Mouse (Mus musculus) hindbrain, embryonic 13.5 days (tissue): ENCODE measurements at regions not wholly inside any gene's neighbourhood (a gene's known extent, or its start where the extent isn't known, plus 50 kb on each side); places are given as distances from the start of the nearest gene placed in this dataset.

Experiments
- ATAC-seq: fragments of 200-750 bp; cut with Nextera tagmentation; 2 replicates; pipeline ENCODE4 v1.8.0; 2017; ENCODE audit warnings: moderate TSS enrichment; ENCODE audit not compliant: low FRiP score
- H3K27ac ChIP-seq: fragments of 300-500 bp; sonication (generic); 2 replicates; pipeline ENCODE4 v1.5.1; 2015; ENCODE audit warnings: inconsistent platforms, mild to moderate bottlenecking, moderate library complexity
- H3K27me3 ChIP-seq: fragments of 300-500 bp; sonication (generic); 2 replicates; pipeline ENCODE4 v1.6.1; 2015; ENCODE audit warnings: mild to moderate bottlenecking, inconsistent platforms
- H3K36me3 ChIP-seq: fragments of 300-500 bp; sonication (generic); 2 replicates; pipeline ENCODE4 v1.6.1; 2015; ENCODE audit warnings: mild to moderate bottlenecking, inconsistent platforms
- H3K4me1 ChIP-seq: fragments of 300-500 bp; sonication (generic); replicated peaks from 2 replicates; pipeline ENCODE4 v1.6.1; 2015; ENCODE audit warnings: inconsistent platforms
- H3K4me2 ChIP-seq: fragments of 300-500 bp; sonication (generic); 2 replicates; pipeline ENCODE4 v1.6.1; 2015; ENCODE audit warnings: inconsistent platforms, mild to moderate bottlenecking, moderate library complexity
- H3K4me3 ChIP-seq: fragments of 300-500 bp; sonication (generic); 2 replicates; pipeline ENCODE4 v1.5.1; 2015; ENCODE audit warnings: mild to moderate bottlenecking, inconsistent platforms
- H3K9ac ChIP-seq: fragments of 300-500 bp; sonication (generic); 2 replicates; pipeline ENCODE4 v1.6.1; 2015; ENCODE audit warnings: mild to moderate bottlenecking, inconsistent platforms
- H3K9me3 ChIP-seq: fragments of 300-500 bp; sonication (generic); 2 replicates; pipeline ENCODE4 v1.6.1; 2016; ENCODE audit warnings: inconsistent platforms
- WGBS: fragments of 180-500 bp; shearing (Covaris S2); methylation state at CpG from one replicate; pipeline ENCODE4 v1.1.7; 2015; 5-methylcytosine and 5-hydroxymethylcytosine counted together

DNA sequence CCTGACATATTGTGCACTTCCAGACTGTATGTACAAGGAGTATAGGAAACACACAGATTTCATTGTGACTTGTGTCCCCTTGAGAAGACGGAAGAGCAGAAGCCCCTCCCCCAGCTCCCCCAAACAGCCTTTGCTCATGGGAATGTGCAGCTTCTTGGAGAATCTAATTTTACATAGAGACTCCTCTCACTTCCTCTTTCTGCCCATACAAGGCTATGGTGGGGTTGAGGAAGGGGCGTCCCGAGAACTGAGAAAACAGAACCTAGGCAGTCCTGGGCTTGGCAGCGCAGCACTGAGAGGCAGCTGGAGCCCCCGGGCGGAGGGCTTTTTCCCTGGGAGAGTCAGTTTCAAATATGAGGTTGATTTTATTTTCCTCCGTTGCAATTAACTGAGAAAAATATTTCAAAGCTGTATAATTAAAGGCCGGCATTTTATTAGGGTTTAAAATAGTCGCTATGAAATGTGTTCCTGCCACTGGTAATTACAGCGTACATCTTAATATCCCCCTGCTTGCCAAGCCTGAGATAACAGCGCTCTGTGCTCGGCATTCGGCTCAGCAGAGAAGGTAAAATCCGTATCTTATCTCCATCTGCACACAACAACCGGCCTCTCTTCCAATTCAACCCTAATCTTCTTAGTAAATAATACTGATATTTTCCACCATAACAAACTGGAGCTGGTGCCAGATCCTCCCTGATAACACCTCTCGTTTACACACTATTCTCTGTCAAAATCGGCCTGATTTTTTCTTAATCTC lies 50.7 kb upstream of the Six3 start:
- no peak overlapping the region for H3K4me2 ChIP-seq
- 0 out of 2 replicates have a peak, but pooled peaks cover 4% of the 10 kb centered on the region for H3K4me1 ChIP-seq
- no peak for ATAC-seq
- H3K27me3 ChIP-seq = no peaks in the 10 kb centered on the region
- H3K9ac ChIP-seq = no peak overlapping the region
- 75% methylated on average over 17 of the region's 17 CpGs for WGBS
- no peak overlapping the region for H3K4me3 ChIP-seq
- H3K9me3 ChIP-seq = 0 out of 2 replicates have a peak, but pooled peaks cover 5% of the 10 kb centered on the region
- H3K36me3 ChIP-seq = no peaks in the 10 kb centered on the region
- no peak overlapping the region for H3K27ac ChIP-seq

DNA sequence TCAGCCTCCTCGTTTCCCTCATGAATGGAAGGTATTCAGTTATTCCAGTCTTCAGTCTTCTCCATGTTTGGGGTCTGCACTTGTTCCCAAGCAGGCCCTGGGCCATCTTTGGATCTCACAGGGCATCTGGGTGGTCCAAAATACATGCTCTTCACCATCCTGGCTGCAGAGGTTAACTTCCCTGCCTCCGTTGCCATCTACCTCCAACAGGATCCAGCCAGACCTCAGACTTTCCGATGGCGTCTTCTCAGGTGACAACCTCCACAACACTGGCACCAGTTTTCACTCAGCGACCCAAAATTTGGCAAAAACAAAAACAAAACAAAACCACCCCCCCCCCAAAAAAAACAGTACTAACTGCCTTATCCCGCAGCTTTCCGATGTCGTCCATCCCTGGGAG lies 50.0 kb upstream of the Six3 start:
- H3K9ac ChIP-seq = no peak overlapping the region
- no peak for ATAC-seq
- H3K27me3 ChIP-seq = no peaks in the 10 kb centered on the region
- no peak overlapping the region for H3K4me2 ChIP-seq
- 80% methylated on average over 8 of the region's 8 CpGs for WGBS
- 0 out of 2 replicates have a peak, but pooled peaks cover 5% of the 10 kb centered on the region for H3K9me3 ChIP-seq
- H3K36me3 ChIP-seq = no peaks in the 10 kb centered on the region
- H3K4me3 ChIP-seq = no peak overlapping the region
- H3K27ac ChIP-seq = no peak overlapping the region
- 0 out of 2 replicates have a peak, but pooled peaks cover 4% of the 10 kb centered on the region for H3K4me1 ChIP-seq
